Mouse (Mus musculus) lung, adult 2 months (tissue): ENCODE measurements around the gene Alg9.

Source experiments
- CTCF ChIP-seq: fragments of 200-500 bp; IDR thresholded peaks from 2 replicates; pipeline ENCODE4 v1.5.1; 2011; ENCODE audit warnings: mild to moderate bottlenecking, low read length, control low read depth; ENCODE audit not compliant: insufficient read depth
- POLR2A ChIP-seq: fragments of 200-500 bp; IDR thresholded peaks from 2 replicates; pipeline ENCODE4 v1.6.1; 2011; ENCODE audit warnings: low read depth, mild to moderate bottlenecking, control low read depth, low read length, borderline replicate concordance; ENCODE audit errors: extremely low read depth

DNA sequence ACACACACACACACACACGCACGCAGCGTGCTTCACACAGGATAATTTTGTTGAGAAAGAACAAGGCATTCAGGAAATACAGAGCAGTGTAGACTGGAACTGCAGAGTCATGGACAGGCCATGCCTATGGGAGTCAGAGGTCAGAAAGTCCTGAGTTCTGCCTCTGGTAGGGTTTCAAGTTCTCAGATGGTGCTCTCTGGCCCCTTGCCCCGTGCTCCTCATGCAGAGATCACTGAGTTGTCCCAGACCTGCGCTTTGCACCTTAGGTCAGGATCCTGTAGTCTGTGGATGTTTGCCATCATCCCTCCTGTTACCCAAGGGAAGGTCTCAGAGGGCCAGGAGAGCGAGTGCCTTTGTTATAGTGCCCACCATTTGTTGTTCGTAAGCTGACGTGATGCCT lies 22.0 kb downstream of the Alg9 start:
- TF ChIP-seq POLR2A (no peak), CTCF (no peak)
